Mouse (Mus musculus) forebrain, embryonic 12.5 days (tissue): ENCODE results near the gene Bcam. TPM values are rescaled to one million over a fixed set of nuclear protein-coding genes. Genes with fewer than 3 reads are reported as not detected.

Source experiments
- ATAC-seq: fragments of 200-750 bp; cut with Nextera tagmentation; 2 replicates; pipeline ENCODE4 v1.8.0; 2017; ENCODE audit warnings: moderate TSS enrichment; ENCODE audit not compliant: low FRiP score
- H3K27ac ChIP-seq: fragments of 300-500 bp; sonication (generic); 2 replicates; pipeline ENCODE4 v1.5.1; 2016; ENCODE audit warnings: mild to moderate bottlenecking
- H3K27me3 ChIP-seq: fragments of 300-500 bp; sonication (generic); 2 replicates; pipeline ENCODE4 v1.6.1; 2016; ENCODE audit warnings: mild to moderate bottlenecking
- H3K36me3 ChIP-seq: fragments of 300-500 bp; sonication (generic); replicated peaks from 2 replicates; pipeline ENCODE4 v1.6.1; 2016; ENCODE audit warnings: mild to moderate bottlenecking
- H3K4me1 ChIP-seq: fragments of 300-500 bp; sonication (generic); 2 replicates; pipeline ENCODE4 v1.6.1; 2016
- H3K4me2 ChIP-seq: fragments of 300-500 bp; sonication (generic); 2 replicates; pipeline ENCODE4 v1.6.1; 2016; ENCODE audit warnings: mild to moderate bottlenecking, moderate library complexity
- H3K4me3 ChIP-seq: fragments of 300-500 bp; sonication (generic); replicated peaks from 2 replicates; pipeline ENCODE4 v1.5.1; 2016; ENCODE audit warnings: mild to moderate bottlenecking
- H3K9ac ChIP-seq: fragments of 300-500 bp; sonication (generic); 2 replicates; pipeline ENCODE4 v1.6.1; 2016; ENCODE audit warnings: mild to moderate bottlenecking
- H3K9me3 ChIP-seq: fragments of 300-500 bp; sonication (generic); 2 replicates; pipeline ENCODE4 v1.6.1; 2016
- WGBS: fragments of 180-500 bp; shearing (Covaris S2); methylation state at CpG from one replicate; pipeline ENCODE4 v1.1.7; 2016; 5-methylcytosine and 5-hydroxymethylcytosine counted together
- polyA plus RNA-seq: library from polyadenylated mRNA; unstranded; fragments of >200 nt; fragmentation: Nextera tagmentation; extraction: Ambion mirVana; gene quantifications from 2 replicates; pipeline ENCODE4 v1.2.1, GENCODE M21; 2016

Gene Bcam
- polyA plus RNA-seq: 8.9 and 10.9 TPM in 2 replicates

- peak; percentile 47 for ATAC-seq
- no peak within 1 kb of the TSS for H3K27ac ChIP-seq
These were observed at the start of gene Bcam for GRCm38 (mm10) chr7:19770984-19771391. TSS of gene Bcam (minus strand) at chr7:19771016.

GRCm38 (mm10) chr7:19818875-19819274 lies 48.1 kb upstream of the Bcam start:
- Histone ChIP-seq H3K4me2 (no peak overlapping the region), H3K9me3 (0 out of 2 replicates have a peak, but pooled peaks cover 3% of the 10 kb centered on the region), H3K4me1 (peaks cover 32% of the 10 kb centered on the region), H3K27me3 (peaks cover 89% of the 10 kb centered on the region), H3K27ac (no peak overlapping the region), H3K36me3 (no peaks in the 10 kb centered on the region), H3K4me3 (no peak overlapping the region), H3K9ac (no peak overlapping the region)
- ATAC-seq: no peak
- 85% methylated on average over 7 of the region's 7 CpGs for WGBS

More at GRCm38 (mm10) chr7:19770984-19771391, at the start of gene Bcam:
- WGBS: 2% methylated on average over 9 of the region's 9 CpGs
- no peaks in the 10 kb centered on the region for H3K36me3 ChIP-seq
- H3K27me3 ChIP-seq: peaks cover 44% of the 10 kb centered on the region
- H3K9ac ChIP-seq: peak within 1 kb of the TSS; percentile 49
- H3K4me2 ChIP-seq: peak within 1 kb of the TSS; percentile 59
- peak within 1 kb of the TSS; percentile 33 for H3K4me3 ChIP-seq
- no peaks in the 10 kb centered on the region for H3K9me3 ChIP-seq
- peaks cover 19% of the 10 kb centered on the region for H3K4me1 ChIP-seq

GRCm38 (mm10) chr7:19818440-19818839 lies 47.6 kb upstream of the Bcam start:
- peaks cover 88% of the 10 kb centered on the region for H3K27me3 ChIP-seq
- no peak overlapping the region for H3K4me3 ChIP-seq
- no peak overlapping the region for H3K4me2 ChIP-seq
- H3K27ac ChIP-seq: no peak overlapping the region
- WGBS: 77% methylated on average over 5 of the region's 5 CpGs
- no peak overlapping the region for H3K9ac ChIP-seq
- H3K4me1 ChIP-seq: peaks cover 32% of the 10 kb centered on the region
- ATAC-seq: no peak
- no peaks in the 10 kb centered on the region for H3K36me3 ChIP-seq
- H3K9me3 ChIP-seq: 0 out of 2 replicates have a peak, but pooled peaks cover 3% of the 10 kb centered on the region

GRCm38 (mm10) chr7:19817382-19818105 lies 46.7 kb upstream of the Bcam start:
- Histone ChIP-seq H3K27ac (0 out of 2 replicates have a peak overlapping the region, but pooled peaks have one; percentile 25), H3K9ac (no peak overlapping the region), H3K27me3 (peaks cover 88% of the 10 kb centered on the region), H3K36me3 (no peaks in the 10 kb centered on the region), H3K4me1 (peaks cover 30% of the 10 kb centered on the region), H3K9me3 (0 out of 2 replicates have a peak, but pooled peaks cover 3% of the 10 kb centered on the region), H3K4me3 (peak overlapping the region; percentile 18), H3K4me2 (peak overlapping the region; percentile 54)
- WGBS: 5% methylated on average over 15 of the region's 15 CpGs
- peak; percentile 68 for ATAC-seq

GRCm38 (mm10) chr7:19816224-19816771 lies 45.5 kb upstream of the Bcam start:
- Histone ChIP-seq H3K27me3 (peaks cover 88% of the 10 kb centered on the region), H3K4me3 (peak overlapping the region; percentile 40), H3K36me3 (no peaks in the 10 kb centered on the region), H3K9me3 (0 out of 2 replicates have a peak, but pooled peaks cover 3% of the 10 kb centered on the region), H3K27ac (no peak overlapping the region), H3K4me2 (peak overlapping the region; percentile 54), H3K9ac (peak overlapping the region; percentile 50), H3K4me1 (peaks cover 28% of the 10 kb centered on the region)
- WGBS: 2% methylated on average over 28 of the region's 28 CpGs
- peak; percentile 52 for ATAC-seq

DNA sequence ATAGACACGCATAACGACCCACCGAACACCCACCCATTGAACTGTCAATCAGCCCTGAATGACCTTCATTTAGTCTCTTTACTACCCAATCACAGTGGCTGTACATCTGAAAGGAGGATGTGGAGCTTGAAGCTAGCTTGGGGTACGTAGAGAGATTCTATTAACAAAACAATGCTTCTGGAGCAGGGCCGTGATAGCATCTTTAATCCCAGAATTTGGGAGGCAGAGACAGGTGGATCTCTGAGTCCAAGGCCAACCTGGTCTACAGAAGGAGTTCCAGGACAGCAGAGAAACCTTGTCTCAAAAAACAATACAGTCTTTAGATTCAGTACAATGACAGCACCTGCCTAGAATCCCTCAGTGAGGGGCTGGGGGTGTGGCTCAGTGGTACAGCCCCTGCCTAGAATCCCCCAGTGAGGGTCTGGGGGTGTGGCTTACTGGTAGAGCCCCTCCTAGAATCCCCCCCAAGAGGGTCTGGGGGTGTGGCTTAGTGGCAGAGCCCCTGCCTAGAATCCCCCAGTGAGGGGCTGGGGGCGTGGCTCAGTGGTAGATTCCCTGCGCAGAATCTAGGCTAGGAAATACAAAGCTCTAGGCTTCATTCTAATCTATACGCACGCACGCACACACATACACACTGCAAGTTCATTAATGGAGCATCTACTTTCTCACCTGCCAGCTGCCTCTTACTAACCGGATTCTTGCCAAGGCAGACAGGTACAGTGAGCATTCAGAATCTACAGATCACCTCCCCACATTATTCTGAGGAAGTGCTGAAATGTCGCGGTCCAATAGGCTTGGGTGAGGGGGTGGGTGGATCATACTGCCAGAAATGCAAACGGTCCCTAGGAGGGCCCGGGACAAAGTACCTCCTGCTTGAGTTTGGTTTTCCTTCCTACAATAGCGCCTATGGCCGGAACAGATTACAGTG lies 44.7 kb upstream of the Bcam start:
- peak; percentile 24; the same call in 1 of the 2 replicates for ATAC-seq
- WGBS: 13% methylated on average over 17 of the region's 17 CpGs
- H3K27ac ChIP-seq: no peak overlapping the region

DNA sequence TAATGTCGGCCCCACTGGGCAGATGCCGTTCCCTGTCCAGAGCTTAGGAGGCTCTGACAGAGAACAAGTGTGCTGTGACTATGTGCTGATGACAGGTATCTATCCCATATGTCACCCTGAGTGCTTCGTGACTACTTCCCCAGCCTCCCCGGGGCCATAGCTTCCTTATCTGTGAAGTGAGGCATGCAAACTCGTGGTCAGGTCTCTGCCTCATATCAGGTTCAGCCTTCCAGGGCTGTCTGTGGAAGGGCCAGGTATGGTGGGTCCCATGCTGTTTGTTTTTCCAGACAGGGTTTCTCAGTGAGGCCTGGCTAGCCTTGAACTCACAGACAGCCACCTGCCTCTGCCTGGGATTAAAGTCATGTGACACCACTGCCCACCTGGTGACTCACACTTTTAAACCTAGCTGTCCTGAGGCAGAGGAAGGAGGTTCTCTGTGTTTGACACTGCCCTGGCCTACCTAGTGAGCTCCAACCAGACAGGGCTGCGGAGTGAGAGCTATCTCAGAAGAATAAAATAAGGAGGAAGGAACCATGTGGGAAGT lies 42.8 kb upstream of the Bcam start:
- no peak overlapping the region for H3K4me3 ChIP-seq
- no peak overlapping the region for H3K27ac ChIP-seq
- no peak overlapping the region for H3K9ac ChIP-seq
- H3K9me3 ChIP-seq: 0 out of 2 replicates have a peak, but pooled peaks cover 3% of the 10 kb centered on the region
- ATAC-seq: no peak
- H3K4me1 ChIP-seq: peaks cover 40% of the 10 kb centered on the region
- WGBS: 83% methylated on average over 6 of the region's 6 CpGs
- no peaks in the 10 kb centered on the region for H3K36me3 ChIP-seq
- peaks cover 90% of the 10 kb centered on the region for H3K27me3 ChIP-seq
- H3K4me2 ChIP-seq: no peak overlapping the region

More for the DNA sequence above, 44.7 kb upstream of the Bcam start:
- Histone ChIP-seq H3K4me2 (peak overlapping the region; percentile 54), H3K4me1 (peaks cover 35% of the 10 kb centered on the region), H3K36me3 (no peaks in the 10 kb centered on the region), H3K4me3 (peak overlapping the region; percentile 40), H3K27me3 (peaks cover 88% of the 10 kb centered on the region), H3K9me3 (0 out of 2 replicates have a peak, but pooled peaks cover 3% of the 10 kb centered on the region), H3K9ac (peak overlapping the region; percentile 50)

- H3K36me3 ChIP-seq: no peaks in the 10 kb centered on the region
- H3K27me3 ChIP-seq: peaks cover 90% of the 10 kb centered on the region
- no peak overlapping the region for H3K9ac ChIP-seq
- peaks cover 40% of the 10 kb centered on the region for H3K4me1 ChIP-seq
- ATAC-seq: no peak
- no peak overlapping the region for H3K27ac ChIP-seq
- H3K9me3 ChIP-seq: 0 out of 2 replicates have a peak, but pooled peaks cover 3% of the 10 kb centered on the region
- 83% methylated on average over 4 of the region's 4 CpGs for WGBS
- no peak overlapping the region for H3K4me2 ChIP-seq
- H3K4me3 ChIP-seq: no peak overlapping the region
These were observed 42.3 kb upstream of the Bcam start for GRCm38 (mm10) chr7:19813161-19813560.

- Histone ChIP-seq H3K27ac (no peak overlapping the region), H3K4me1 (peaks cover 23% of the 10 kb centered on the region), H3K36me3 (no peaks in the 10 kb centered on the region), H3K4me2 (peak overlapping the region; percentile 46), H3K27me3 (peaks cover 77% of the 10 kb centered on the region), H3K9ac (peak overlapping the region; percentile 25; the same call in 1 of the 2 replicates), H3K4me3 (peak overlapping the region; percentile 25), H3K9me3 (0 out of 2 replicates have a peak, but pooled peaks cover 3% of the 10 kb centered on the region)
- 3% methylated on average over 22 of the region's 22 CpGs for WGBS
- ATAC-seq: peak; percentile 40; the same call in 1 of the 2 replicates
These were observed 40.3 kb upstream of the Bcam start for GRCm38 (mm10) chr7:19811114-19811513.

- Histone ChIP-seq H3K4me2 (peak overlapping the region; percentile 43), H3K27ac (no peak overlapping the region), H3K27me3 (peaks cover 71% of the 10 kb centered on the region), H3K36me3 (no peaks in the 10 kb centered on the region), H3K9ac (peak overlapping the region; percentile 40; the same call in 1 of the 2 replicates), H3K4me1 (peaks cover 14% of the 10 kb centered on the region), H3K9me3 (no peaks in the 10 kb centered on the region), H3K4me3 (peak overlapping the region; percentile 21)
- 0 out of 2 replicates have a peak, but pooled peaks have one; percentile 23 for ATAC-seq
- 3% methylated on average over 27 of the region's 27 CpGs for WGBS
These were observed 38.6 kb upstream of the Bcam start for GRCm38 (mm10) chr7:19809369-19809768.

- no peak overlapping the region for H3K4me2 ChIP-seq
- 86% methylated on average over 8 of the region's 8 CpGs for WGBS
- peaks cover 14% of the 10 kb centered on the region for H3K4me1 ChIP-seq
- no peaks in the 10 kb centered on the region for H3K36me3 ChIP-seq
- H3K4me3 ChIP-seq: no peak overlapping the region
- no peaks in the 10 kb centered on the region for H3K9me3 ChIP-seq
- no peak overlapping the region for H3K27ac ChIP-seq
- H3K27me3 ChIP-seq: peaks cover 49% of the 10 kb centered on the region
- H3K9ac ChIP-seq: no peak overlapping the region
- ATAC-seq: no peak
These were observed 35.6 kb upstream of the Bcam start for GRCm38 (mm10) chr7:19806356-19806969.
